Mouse (Mus musculus) megakaryocyte, embryonic 14.5 days (primary cell): ENCODE data around the gene Arhgef18.

Experiments used
- FLI1 ChIP-seq: IDR thresholded peaks from 2 replicates; pipeline ENCODE4 v1.6.1; 2012; ENCODE audit warnings: low read length, inconsistent platforms, mixed read lengths
- GATA1 ChIP-seq: IDR thresholded peaks from 3 replicates; pipeline ENCODE4 v1.6.1; 2012; ENCODE audit warnings: mixed read lengths, low read length, inconsistent platforms, borderline replicate concordance

GRCm38 (mm10) chr8:3428426-3428825, 35.6 kb downstream of the Arhgef18 start:
- TF ChIP-seq GATA1 (no peak), FLI1 (no peak)
